Mouse (Mus musculus) stomach, postnatal 0 days (tissue): ENCODE data around the gene Wwox.

ENCODE experiments used
- CTCF ChIP-seq: IDR thresholded peaks from 2 replicates; pipeline ENCODE4 v1.5.1; 2016; ENCODE audit warnings: antibody characterized with exemption, low read depth, mild to moderate bottlenecking, moderate library complexity
- EP300 ChIP-seq: optimal IDR thresholded peaks from 2 replicates; pipeline ENCODE3; 2016; ENCODE audit warnings: antibody characterized with exemption

DNA sequence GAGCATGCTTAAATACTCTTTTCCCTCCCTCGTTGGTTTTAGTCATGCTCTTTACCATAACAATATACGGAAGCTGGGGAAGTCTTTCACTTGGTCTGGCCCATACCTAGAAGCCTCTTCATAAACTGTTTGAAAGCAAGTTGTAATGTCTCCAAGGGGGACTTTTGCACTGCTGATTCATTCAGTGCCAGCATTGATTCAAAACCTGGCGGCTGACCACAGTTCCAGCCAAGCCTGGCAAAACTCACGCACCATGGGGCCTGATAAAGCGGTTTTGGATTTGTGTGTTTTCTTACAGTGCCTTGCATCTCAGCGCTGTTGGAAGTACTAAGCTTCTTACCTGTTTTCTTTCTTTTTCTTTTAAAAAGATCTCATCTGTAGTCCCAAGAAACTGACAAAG lies 834.5 kb downstream of the Wwox start:
- TF ChIP-seq EP300 (no peak), CTCF (no peak)
